Mouse (Mus musculus): ENCODE data around the gene Adam17. TPM values are rescaled to one million over a fixed set of nuclear protein-coding genes. Genes with fewer than 3 reads are reported as not detected.

Gene Adam17
- polyA plus RNA-seq (2014; fragmentation: Nextera tagmentation; extraction: Ambion mirVana), result 19.2 and 22.0 TPM in 2 replicates

- H3K27me3 ChIP-seq (ENCODE audit: control insufficient read depth, insufficient read depth, low read length), result no peaks in the 10 kb centered on the region
- H3K4me1 ChIP-seq (replicated peaks; ENCODE audit: control insufficient read depth, insufficient read depth, low read length), result peaks cover 12% of the 10 kb centered on the region
- ATAC-seq (ENCODE audit: low FRiP score), result peak; percentile 98
- no peaks in the 10 kb centered on the region for H3K36me3 ChIP-seq (replicated peaks; ENCODE audit: control insufficient read depth, insufficient read depth)
- peak within 1 kb of the TSS; percentile 56 for H3K4me3 ChIP-seq (replicated peaks; ENCODE audit: low read length)
- H3K9ac ChIP-seq, result peak within 1 kb of the TSS; percentile 90
- no peaks in the 10 kb centered on the region for H3K9me3 ChIP-seq (ENCODE audit: control insufficient read depth, low read length)
- peak within 1 kb of the TSS; percentile 81 for H3K4me2 ChIP-seq (replicated peaks)
- peak; percentile 96 for DNase-seq (ENCODE audit: low spot score)
- peak within 1 kb of the TSS; percentile 90 for H3K27ac ChIP-seq
- WGBS, result under 1% methylated on average over 55 of the region's 55 CpGs
Observed at GRCm38 (mm10) chr12:21373100-21373819, at the start of gene Adam17. Gene Adam17 (minus strand): TSS chr12:21373632.

DNA sequence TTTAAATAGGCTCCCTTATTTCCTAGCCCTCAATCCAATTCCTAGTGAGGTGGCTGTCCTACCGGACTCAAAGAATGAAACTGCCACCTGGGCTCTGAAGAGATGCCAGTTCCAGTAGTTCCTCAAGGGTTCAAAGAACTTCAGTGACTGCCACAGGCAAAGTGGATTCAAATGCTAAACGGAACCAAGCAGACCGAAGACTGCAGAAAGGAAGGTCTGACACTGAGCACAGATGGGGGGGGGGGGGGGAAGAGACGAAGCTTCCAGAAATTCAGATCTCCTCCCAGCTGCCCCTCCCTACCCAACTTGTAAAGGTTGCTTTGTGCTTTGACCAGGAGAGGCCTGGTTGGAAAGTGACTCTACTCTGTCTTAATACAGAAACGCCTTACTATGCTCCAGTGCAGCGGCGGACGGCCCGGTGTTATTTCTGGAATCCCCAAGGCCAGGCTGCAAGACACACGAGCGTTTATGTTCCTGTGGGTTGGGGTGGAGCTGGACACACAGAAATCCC is 45.2 kb upstream of the Adam17 start:
- DNase-seq (ENCODE audit: low spot score) (no peak), ATAC-seq (ENCODE audit: low FRiP score) (no peak)
- no peaks in the 10 kb centered on the region for H3K27me3 ChIP-seq (ENCODE audit: control insufficient read depth, insufficient read depth, low read length)

DNA sequence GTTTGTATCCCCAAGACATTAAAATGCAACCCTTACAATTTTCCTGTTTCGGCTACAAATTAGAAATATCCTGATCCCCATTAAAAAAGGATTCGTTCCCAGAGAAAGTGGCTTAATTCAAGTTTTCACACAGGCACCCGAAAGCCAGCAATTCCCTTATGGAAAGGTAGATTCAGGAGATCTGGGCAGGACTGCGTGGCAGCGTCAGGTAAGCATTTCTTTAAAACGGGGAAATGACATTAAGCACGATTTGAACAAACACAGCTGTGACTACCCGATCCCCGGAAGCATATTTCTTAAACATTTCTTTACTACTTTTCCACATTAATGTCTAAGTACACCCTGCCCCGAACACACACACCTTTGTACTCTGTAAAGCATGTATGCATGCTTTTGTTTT is 44.7 kb upstream of the Adam17 start:
- peaks cover 13% of the 10 kb centered on the region for H3K9me3 ChIP-seq (ENCODE audit: control insufficient read depth, low read length)
- no peak for ATAC-seq (ENCODE audit: low FRiP score)
- H3K4me1 ChIP-seq (replicated peaks; ENCODE audit: control insufficient read depth, insufficient read depth, low read length), result peaks cover 22% of the 10 kb centered on the region
- H3K27me3 ChIP-seq (ENCODE audit: control insufficient read depth, insufficient read depth, low read length), result no peaks in the 10 kb centered on the region
- peak overlapping the region; percentile 100 for H3K27ac ChIP-seq
- peak overlapping the region; percentile 64 for H3K4me2 ChIP-seq (replicated peaks)
- H3K36me3 ChIP-seq (replicated peaks; ENCODE audit: control insufficient read depth, insufficient read depth), result peaks cover 24% of the 10 kb centered on the region
- H3K9ac ChIP-seq, result peak overlapping the region; percentile 86
- peak overlapping the region; percentile 99 for H3K4me3 ChIP-seq (replicated peaks; ENCODE audit: low read length)
- DNase-seq (ENCODE audit: low spot score), result no peak
- WGBS, result 8% methylated on average over 10 of the region's 10 CpGs

More for the DNA sequence above, 45.2 kb upstream of the Adam17 start:
- Histone ChIP-seq H3K27ac (peak overlapping the region; percentile 100), H3K9me3 (ENCODE audit: control insufficient read depth, low read length) (0 out of 2 replicates have a peak, but pooled peaks cover 8% of the 10 kb centered on the region), H3K4me3 (replicated peaks; ENCODE audit: low read length) (peak overlapping the region; percentile 99), H3K4me2 (replicated peaks) (peak overlapping the region; percentile 64), H3K4me1 (replicated peaks; ENCODE audit: control insufficient read depth, insufficient read depth, low read length) (peaks cover 22% of the 10 kb centered on the region), H3K9ac (peak overlapping the region; percentile 86), H3K36me3 (replicated peaks; ENCODE audit: control insufficient read depth, insufficient read depth) (peaks cover 18% of the 10 kb centered on the region; the same call in 1 of the 2 replicates)
- 26% methylated on average over 11 of the region's 11 CpGs for WGBS

DNA sequence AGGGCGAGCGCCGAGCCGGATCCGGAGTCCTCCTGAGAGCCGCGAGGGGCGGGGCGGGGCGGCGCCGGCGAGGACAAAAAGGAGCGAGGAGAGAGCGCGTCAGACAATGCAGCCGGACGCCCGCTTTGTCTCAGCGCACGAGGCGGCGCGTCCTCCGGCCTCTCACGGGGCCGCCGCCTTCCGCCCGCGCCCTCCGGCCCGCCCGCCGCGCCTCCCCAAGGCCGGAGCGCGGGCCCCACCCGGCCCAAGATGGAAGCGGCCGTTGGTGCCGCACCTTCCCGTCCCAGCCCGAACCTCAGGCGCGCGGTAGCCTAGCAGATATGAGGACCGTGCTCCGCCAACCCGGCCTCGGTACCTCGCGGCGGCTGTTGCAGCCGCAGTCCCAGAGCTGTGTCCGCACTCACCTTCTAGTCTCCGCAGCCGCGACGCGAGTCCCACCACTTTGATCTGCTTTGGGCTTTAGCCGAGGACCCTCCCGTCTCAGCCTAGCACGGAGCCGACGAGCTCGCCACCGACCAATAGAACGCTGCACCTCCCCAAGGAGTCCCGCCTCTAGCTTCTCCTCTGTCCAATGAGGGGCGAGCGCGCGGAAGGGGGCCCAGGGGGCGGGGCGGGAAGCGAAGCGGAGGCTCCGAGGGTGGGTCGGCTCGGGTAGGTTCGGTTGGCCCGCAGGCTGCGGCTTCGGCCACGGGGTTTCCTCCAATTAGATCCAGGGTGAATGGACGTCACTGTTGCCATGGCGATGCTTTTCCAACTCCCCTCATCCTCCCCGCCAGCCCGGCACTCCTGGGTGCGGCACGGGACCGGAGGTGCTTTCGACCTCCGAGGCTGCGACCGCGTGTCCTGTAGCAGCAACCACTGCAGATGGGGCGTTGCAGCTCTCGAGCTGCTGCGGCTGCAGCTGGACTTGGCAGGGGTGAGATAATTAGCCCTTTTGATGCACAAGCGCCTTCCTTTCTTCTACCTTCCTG is 44.0 kb upstream of the Adam17 start, which contains the start of gene Ywhaq:
TSS of gene Ywhaq (minus strand) at position 538 of the 971 bp plus-strand sequence.
- Histone ChIP-seq H3K27me3 (ENCODE audit: control insufficient read depth, insufficient read depth, low read length) (no peaks in the 10 kb centered on the region), H3K27ac (peak within 1 kb of the TSS; percentile 100), H3K9ac (peak within 1 kb of the TSS; percentile 100), H3K36me3 (replicated peaks; ENCODE audit: control insufficient read depth, insufficient read depth) (peaks cover 31% of the 10 kb centered on the region), H3K4me3 (replicated peaks; ENCODE audit: low read length) (peak within 1 kb of the TSS; percentile 99), H3K9me3 (ENCODE audit: control insufficient read depth, low read length) (peaks cover 20% of the 10 kb centered on the region), H3K4me2 (replicated peaks) (peak within 1 kb of the TSS; percentile 84), H3K4me1 (replicated peaks; ENCODE audit: control insufficient read depth, insufficient read depth, low read length) (peaks cover 22% of the 10 kb centered on the region)
- DNase-seq (ENCODE audit: low spot score) (peak; percentile 98), ATAC-seq (ENCODE audit: low FRiP score) (peak; percentile 99)
- WGBS, result under 1% methylated on average over 84 of the region's 103 CpGs

DNA sequence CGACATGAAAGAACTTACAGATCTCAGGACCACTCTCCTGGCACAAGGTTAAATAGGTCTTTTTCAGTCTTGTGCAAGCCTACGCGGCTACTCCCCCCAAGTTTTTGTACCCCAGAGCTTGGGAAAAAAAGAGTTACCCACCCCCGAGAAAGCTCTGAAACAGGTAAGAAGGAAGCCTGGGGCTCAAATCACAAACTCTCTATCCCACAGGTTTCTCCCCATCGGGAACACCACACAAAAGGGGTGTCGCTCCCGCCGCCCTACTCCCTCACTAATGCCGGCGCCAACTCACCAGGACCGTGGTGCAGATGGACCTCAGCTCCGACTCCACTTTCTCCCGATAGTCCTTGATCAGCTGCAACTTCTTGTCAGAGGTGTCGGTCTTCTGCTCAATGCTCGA is 43.1 kb upstream of the Adam17 start:
- peaks cover 22% of the 10 kb centered on the region for H3K4me1 ChIP-seq (replicated peaks; ENCODE audit: control insufficient read depth, insufficient read depth, low read length)
- WGBS, result under 1% methylated on average over 13 of the region's 15 CpGs
- ATAC-seq (ENCODE audit: low FRiP score), result no peak

GRCm38 (mm10) chr12:21410620-21411019 is 37.2 kb upstream of the Adam17 start:
- Histone ChIP-seq H3K4me3 (replicated peaks; ENCODE audit: low read length) (no peak overlapping the region), H3K36me3 (replicated peaks; ENCODE audit: control insufficient read depth, insufficient read depth) (peaks cover 89% of the 10 kb centered on the region), H3K9me3 (ENCODE audit: control insufficient read depth, low read length) (peaks cover 46% of the 10 kb centered on the region), H3K27me3 (ENCODE audit: control insufficient read depth, insufficient read depth, low read length) (no peaks in the 10 kb centered on the region), H3K27ac (no peak overlapping the region), H3K9ac (no peak overlapping the region), H3K4me2 (replicated peaks) (no peak overlapping the region), H3K4me1 (replicated peaks; ENCODE audit: control insufficient read depth, insufficient read depth, low read length) (peaks cover 16% of the 10 kb centered on the region)
- 91% methylated on average over 2 of the region's 2 CpGs for WGBS
- ATAC-seq (ENCODE audit: low FRiP score) (no peak), DNase-seq (ENCODE audit: low spot score) (no peak)

More for the DNA sequence above, 43.1 kb upstream of the Adam17 start:
- H3K9ac ChIP-seq, result peak overlapping the region; percentile 100
- H3K27ac ChIP-seq, result peak overlapping the region; percentile 78
- H3K4me2 ChIP-seq (replicated peaks), result peak overlapping the region; percentile 84
- peaks cover 20% of the 10 kb centered on the region for H3K9me3 ChIP-seq (ENCODE audit: control insufficient read depth, low read length)
- H3K27me3 ChIP-seq (ENCODE audit: control insufficient read depth, insufficient read depth, low read length), result no peaks in the 10 kb centered on the region
- no peak for DNase-seq (ENCODE audit: low spot score)
- peaks cover 40% of the 10 kb centered on the region for H3K36me3 ChIP-seq (replicated peaks; ENCODE audit: control insufficient read depth, insufficient read depth)
- H3K4me3 ChIP-seq (replicated peaks; ENCODE audit: low read length), result peak overlapping the region; percentile 99

GRCm38 (mm10) chr12:21409651-21410050 is 36.2 kb upstream of the Adam17 start:
- WGBS, result 96% methylated on average over 3 of the region's 3 CpGs
- H3K9ac ChIP-seq, result no peak overlapping the region
- no peak for ATAC-seq (ENCODE audit: low FRiP score)

GRCm38 (mm10) chr12:21408789-21409367 is 35.4 kb upstream of the Adam17 start:
- peaks cover 40% of the 10 kb centered on the region for H3K9me3 ChIP-seq (ENCODE audit: control insufficient read depth, low read length)
- DNase-seq (ENCODE audit: low spot score), result no peak
- peaks cover 87% of the 10 kb centered on the region for H3K36me3 ChIP-seq (replicated peaks; ENCODE audit: control insufficient read depth, insufficient read depth)
- no peak overlapping the region for H3K4me2 ChIP-seq (replicated peaks)
- H3K9ac ChIP-seq, result no peak overlapping the region
- no peak overlapping the region for H3K27ac ChIP-seq
- WGBS, result 98% methylated on average over 2 of the region's 2 CpGs
- H3K4me1 ChIP-seq (replicated peaks; ENCODE audit: control insufficient read depth, insufficient read depth, low read length), result 0 out of 2 replicates have a peak, but pooled peaks cover 1% of the 10 kb centered on the region
- no peaks in the 10 kb centered on the region for H3K27me3 ChIP-seq (ENCODE audit: control insufficient read depth, insufficient read depth, low read length)
- no peak for ATAC-seq (ENCODE audit: low FRiP score)
- H3K4me3 ChIP-seq (replicated peaks; ENCODE audit: low read length), result no peak overlapping the region

More at GRCm38 (mm10) chr12:21409651-21410050, 36.2 kb upstream of the Adam17 start:
- no peak overlapping the region for H3K4me2 ChIP-seq (replicated peaks)
- peaks cover 9% of the 10 kb centered on the region for H3K4me1 ChIP-seq (replicated peaks; ENCODE audit: control insufficient read depth, insufficient read depth, low read length)
- H3K4me3 ChIP-seq (replicated peaks; ENCODE audit: low read length), result no peak overlapping the region
- DNase-seq (ENCODE audit: low spot score), result no peak
- H3K27me3 ChIP-seq (ENCODE audit: control insufficient read depth, insufficient read depth, low read length), result no peaks in the 10 kb centered on the region
- H3K27ac ChIP-seq, result no peak overlapping the region
- H3K36me3 ChIP-seq (replicated peaks; ENCODE audit: control insufficient read depth, insufficient read depth), result peaks cover 87% of the 10 kb centered on the region
- peaks cover 46% of the 10 kb centered on the region for H3K9me3 ChIP-seq (ENCODE audit: control insufficient read depth, low read length)

All from hindbrain, embryonic 14.5 days (tissue).